35 mouse cellular contexts compared by ENCODE assay signal in genomic region chr3:151459430-151460190, GRCm38 (mm10). TPM values are rescaled to one million over a fixed set of nuclear protein-coding genes. Genes with fewer than 3 reads are reported as not detected.
DNase-seq lines count a peak whose midpoint lies in the region; ATAC-seq and TF ChIP-seq lines count a peak whose summit lies in the region.
"Had no signal": no experiment of that assay in that cellular context is flagged by ENCODE, and none has a peak within 500 bp of the region (broad histone marks: within the 10 kb centered on the region; RNA-seq: fewer than 3 reads in every experiment).

No protein-coding gene starts in this region.

- H3K4me2 ChIP-seq in forebrain, embryonic 16.5 days (ENCODE audit: low read length): no peak overlapping the region
- H3K4me2 ChIP-seq: embryonic facial prominence, embryonic 15.5 days; forebrain, embryonic 15.5 days; heart, embryonic 11.5 days; hindbrain, embryonic 13.5 days; limb, embryonic 15.5 days; liver, embryonic 13.5 days; midbrain, embryonic 15.5 days; stomach, embryonic 15.5 days had no signal

- no peaks in the 10 kb centered on the region for H3K27me3 ChIP-seq in midbrain, embryonic 10.5 days (ENCODE audit: low read depth, poor library complexity, severe bottlenecking)
- H3K27me3 ChIP-seq in forebrain, embryonic 16.5 days (replicated peaks; ENCODE audit: control insufficient read depth, insufficient read depth, low read length): no peaks in the 10 kb centered on the region
- H3K27me3 ChIP-seq: embryonic facial prominence, embryonic 15.5 days; forebrain, embryonic 15.5 days; hindbrain, embryonic 13.5 days; limb, embryonic 15.5 days; liver, embryonic 13.5 days; midbrain, embryonic 15.5 days; stomach, embryonic 15.5 days had no signal

- no peak overlapping the region for H3K4me3 ChIP-seq in embryonic fibroblast, embryonic 13.5 days (ENCODE audit: insufficient read depth, low read length)
- no peak overlapping the region for H3K4me3 ChIP-seq in midbrain, embryonic 10.5 days
- H3K4me3 ChIP-seq in forebrain, embryonic 16.5 days (replicated peaks; ENCODE audit: low read length): no peak overlapping the region
- H3K4me3 ChIP-seq: embryonic facial prominence, embryonic 15.5 days; forebrain, embryonic 15.5 days; hindbrain, embryonic 13.5 days; limb, embryonic 10.5 days; limb, embryonic 15.5 days; liver, embryonic 13.5 days; midbrain, embryonic 15.5 days; stomach, embryonic 15.5 days had no signal

- peaks cover 3% of the 10 kb centered on the region for H3K4me1 ChIP-seq in embryonic fibroblast, embryonic 13.5 days (ENCODE audit: control insufficient read depth, insufficient read depth, low read length)
- H3K4me1 ChIP-seq in midbrain, embryonic 10.5 days: no peaks in the 10 kb centered on the region
- no peaks in the 10 kb centered on the region for H3K4me1 ChIP-seq in forebrain, embryonic 16.5 days (replicated peaks; ENCODE audit: control insufficient read depth, insufficient read depth, low read length)
- H3K4me1 ChIP-seq: embryonic facial prominence, embryonic 15.5 days; forebrain, embryonic 15.5 days; hindbrain, embryonic 13.5 days; limb, embryonic 10.5 days; limb, embryonic 15.5 days; liver, embryonic 13.5 days; midbrain, embryonic 15.5 days; stomach, embryonic 15.5 days had no signal

- peak overlapping the region; percentile 93 for H3K27ac ChIP-seq in embryonic fibroblast, embryonic 13.5 days (ENCODE audit: insufficient read depth, low read length)
- H3K27ac ChIP-seq in midbrain, embryonic 10.5 days (replicated peaks): no peak overlapping the region
- no peak overlapping the region for H3K27ac ChIP-seq in forebrain, embryonic 16.5 days (ENCODE audit: low read length)
- H3K27ac ChIP-seq: embryonic facial prominence, embryonic 15.5 days; forebrain, embryonic 15.5 days; hindbrain, embryonic 13.5 days; kidney, postnatal 0 days; limb, embryonic 10.5 days; limb, embryonic 15.5 days; liver, embryonic 13.5 days; macrophage; midbrain, embryonic 15.5 days; stomach, embryonic 15.5 days had no signal

- TF ChIP-seq CTCF in embryonic fibroblast, embryonic 13.5 days (IDR thresholded peaks at IDR 0.05; ENCODE audit: borderline replicate concordance, insufficient read depth, low read length): no peak

- no peaks in the 10 kb centered on the region for H3K9me3 ChIP-seq in midbrain, embryonic 10.5 days (replicated peaks)
- no peaks in the 10 kb centered on the region for H3K9me3 ChIP-seq in forebrain, embryonic 16.5 days (ENCODE audit: control insufficient read depth, low read length)
- H3K9me3 ChIP-seq: embryonic facial prominence, embryonic 15.5 days; forebrain, embryonic 15.5 days; hindbrain, embryonic 13.5 days; limb, embryonic 10.5 days; limb, embryonic 15.5 days; liver, embryonic 13.5 days; midbrain, embryonic 15.5 days; stomach, embryonic 15.5 days had no signal

- no peak for TF ChIP-seq POLR2A in embryonic fibroblast, embryonic 13.5 days (IDR thresholded peaks at IDR 0.05; ENCODE audit: low read depth, low read length)

- no peak overlapping the region for H3K9ac ChIP-seq in forebrain, embryonic 16.5 days (replicated peaks; ENCODE audit: low read depth, low read length)
- H3K9ac ChIP-seq: embryonic facial prominence, embryonic 15.5 days; forebrain, embryonic 15.5 days; hindbrain, embryonic 13.5 days; limb, embryonic 15.5 days; liver, embryonic 13.5 days; midbrain, embryonic 15.5 days; stomach, embryonic 15.5 days had no signal

- 80% methylated on average over 3 of the region's 3 CpGs for WGBS in midbrain, embryonic 10.5 days
- 73% methylated on average over 3 of the region's 3 CpGs for WGBS in forebrain, embryonic 16.5 days

- H3K36me3 ChIP-seq in midbrain, embryonic 10.5 days: no peaks in the 10 kb centered on the region
- H3K36me3 ChIP-seq in forebrain, embryonic 16.5 days (ENCODE audit: control insufficient read depth, insufficient read depth): no peaks in the 10 kb centered on the region
- H3K36me3 ChIP-seq: embryonic facial prominence, embryonic 15.5 days; forebrain, embryonic 15.5 days; G1E; hindbrain, embryonic 13.5 days; limb, embryonic 10.5 days; limb, embryonic 15.5 days; liver, embryonic 13.5 days; midbrain, embryonic 15.5 days; stomach, embryonic 15.5 days had no signal

- ATAC-seq in frontal cortex, adult (ENCODE audit: low TSS enrichment): peak; percentile 88
- ATAC-seq in forebrain, embryonic 16.5 days: no peak
- ATAC-seq: forebrain, embryonic 15.5 days; intestine, embryonic 16.5 days; lung, postnatal 0 days; midbrain, embryonic 15.5 days had no signal

- DNase-seq in frontal cortex, postnatal 25 days (ENCODE audit: low spot score in 2 of 2): no peak
- peak; percentile 91 for DNase-seq in 3T3-L1 (ENCODE audit: low read depth, low spot score)
- DNase-seq in NIH3T3 (ENCODE audit: low read depth): peak; percentile 78
- no peak for DNase-seq in midbrain, embryonic 10.5 days (ENCODE audit: low spot score)
- DNase-seq in heart, adult 18-20 months: no peak
- DNase-seq: adrenal gland, adult 2 months; adrenal gland, postnatal 36 days; B cell, adult 2 months; cerebellum, adult 9-10 months; gastrocnemius, postnatal 14 days; heart, adult 11 months; heart, postnatal 36 days; kidney, adult 8-10 months; liver, embryonic 13.5 days; lung, adult 18-20 months; right cerebral cortex, postnatal 25 days; thymus, adult 2 months; thymus, postnatal 36 days had no signal

RNA-seq across cellular contexts. Expression of gene Adgrl4, which starts 21.9 kb away (rescaled TPM):
- polyA plus RNA-seq in embryonic fibroblast, embryonic 13.5 days (2011; ENCODE audit: insufficient read length, low read depth, missing spikeins): 0.12 TPM in 1 of 2 replicates, not detected in the other
- polyA plus RNA-seq in midbrain, embryonic 10.5 days (2016; fragmentation: Nextera tagmentation; extraction: Ambion mirVana): 6.8 and 8.6 TPM in 2 replicates
- 14.3 and 19.7 TPM in 2 replicates for polyA plus RNA-seq in forebrain, embryonic 16.5 days (2015; fragmentation: Nextera tagmentation; extraction: Ambion mirVana)
- total RNA-seq in heart, adult 18-20 months (2021): 10 to 100 TPM; 65.8 to 68.9 TPM
- total RNA-seq: neutrophil, adult 5-6 weeks had no signal
- polyA plus RNA-seq: G1E had no signal

Comparison
In these comparisons a context has a peak if more than half of its experiments do, and no peak if none do; other contexts are left out.
1. DNase-seq: peak in 3T3-L1 (single experiment) and NIH3T3 (single experiment); none in frontal cortex, postnatal 25 days (0 of 2), midbrain, embryonic 10.5 days (single experiment) and heart, adult 18-20 months (0 of 2).